In genomic region chr5:147815592-147815991, GRCm38 (mm10) we compare ENCODE assay signal across 14 mouse cellular contexts. TPM values are rescaled to one million over a fixed set of nuclear protein-coding genes. Genes with fewer than 3 reads are reported as not detected.
DNase-seq lines count a peak whose midpoint lies in the region; ATAC-seq and TF ChIP-seq lines count a peak whose summit lies in the region.
"Had no signal": no experiment of that assay in that cellular context is flagged by ENCODE, and none has a peak within 500 bp of the region (broad histone marks: within the 10 kb centered on the region; RNA-seq: fewer than 3 reads in every experiment).

No protein-coding gene starts in this region.

- H3K9ac ChIP-seq in kidney, embryonic 16.5 days (replicated peaks; ENCODE audit: low read length), result no peak overlapping the region
- H3K9ac ChIP-seq in liver, embryonic 15.5 days, result no peak overlapping the region
- no peak overlapping the region for H3K9ac ChIP-seq in lung, postnatal 0 days (replicated peaks; ENCODE audit: low read depth)
- H3K9ac ChIP-seq: lung, embryonic 14.5 days had no signal

- no peak overlapping the region for H3K27ac ChIP-seq in kidney, embryonic 16.5 days (ENCODE audit: low read length)
- no peak overlapping the region for H3K27ac ChIP-seq in liver, embryonic 15.5 days (replicated peaks)
- no peak overlapping the region for H3K27ac ChIP-seq in lung, postnatal 0 days (ENCODE audit: low read length)
- H3K27ac ChIP-seq: embryonic facial prominence, embryonic 10.5 days; heart, embryonic 10.5 days had no signal

- TF ChIP-seq CTCF in lung, postnatal 0 days (IDR thresholded peaks at IDR 0.05), result no peak

- no peak for TF ChIP-seq EP300 in lung, postnatal 0 days (IDR thresholded peaks at IDR 0.05)

- H3K27me3 ChIP-seq in kidney, embryonic 16.5 days (ENCODE audit: insufficient read depth, low read length), result no peaks in the 10 kb centered on the region
- H3K27me3 ChIP-seq in liver, embryonic 15.5 days, result no peaks in the 10 kb centered on the region
- H3K27me3 ChIP-seq in lung, postnatal 0 days (replicated peaks; ENCODE audit: insufficient read depth, low read length), result no peaks in the 10 kb centered on the region

- peaks cover 9% of the 10 kb centered on the region; the same call in 1 of the 2 replicates for H3K9me3 ChIP-seq in kidney, embryonic 16.5 days (ENCODE audit: low read length)
- H3K9me3 ChIP-seq in liver, embryonic 15.5 days (replicated peaks), result 0 out of 2 replicates have a peak, but pooled peaks cover 5% of the 10 kb centered on the region
- H3K9me3 ChIP-seq in lung, postnatal 0 days (ENCODE audit: low read length), result no peaks in the 10 kb centered on the region

- 71% methylated on average over 8 of the region's 8 CpGs for WGBS in kidney, embryonic 16.5 days
- 29% methylated on average over 8 of the region's 8 CpGs for whole genome bisulfite sequencing in liver, embryonic 15.5 days (ENCODE audit: insufficient replicate concordance)
- WGBS in lung, postnatal 0 days, result 71% methylated on average over 8 of the region's 8 CpGs

- H3K36me3 ChIP-seq in kidney, embryonic 16.5 days (ENCODE audit: insufficient read depth, low read length), result no peaks in the 10 kb centered on the region
- no peaks in the 10 kb centered on the region for H3K36me3 ChIP-seq in liver, embryonic 15.5 days (replicated peaks)
- H3K36me3 ChIP-seq in lung, postnatal 0 days (ENCODE audit: insufficient read depth, low read length), result no peaks in the 10 kb centered on the region
- H3K36me3 ChIP-seq: embryonic facial prominence, embryonic 10.5 days; heart, embryonic 10.5 days had no signal

- H3K4me1 ChIP-seq in kidney, embryonic 16.5 days (ENCODE audit: insufficient read depth, low read length), result no peaks in the 10 kb centered on the region
- H3K4me1 ChIP-seq in liver, embryonic 15.5 days (replicated peaks), result no peaks in the 10 kb centered on the region
- no peaks in the 10 kb centered on the region for H3K4me1 ChIP-seq in lung, postnatal 0 days (ENCODE audit: insufficient read depth, low read depth, low read length)
- H3K4me1 ChIP-seq: embryonic facial prominence, embryonic 10.5 days had no signal

- peak; percentile 21 for DNase-seq in kidney, adult 18-20 months
- DNase-seq in adrenal gland, postnatal 36 days, result peak; percentile 5 to 28
- peak; percentile 34 for DNase-seq in kidney, postnatal 14 days
- DNase-seq in lung, postnatal 0 days (ENCODE audit: low spot score), result no peak
- no peak for DNase-seq in urinary bladder, postnatal 36 days (ENCODE audit: low spot score in 2 of 2)
- DNase-seq: cerebellum, adult 18-20 months; lung, embryonic 14.5 days; lung, postnatal 4 days; thymus, postnatal 25 days had no signal

- no peak overlapping the region for H3K4me3 ChIP-seq in kidney, embryonic 16.5 days (ENCODE audit: low read length)
- no peak overlapping the region for H3K4me3 ChIP-seq in liver, embryonic 15.5 days (replicated peaks)
- no peak overlapping the region for H3K4me3 ChIP-seq in lung, postnatal 0 days (ENCODE audit: low read depth, low read length)
- H3K4me3 ChIP-seq: embryonic facial prominence, embryonic 10.5 days; heart, embryonic 10.5 days had no signal

- no peak overlapping the region for H3K4me2 ChIP-seq in kidney, embryonic 16.5 days (replicated peaks; ENCODE audit: low read depth, low read length)
- no peak overlapping the region for H3K4me2 ChIP-seq in liver, embryonic 15.5 days
- H3K4me2 ChIP-seq in lung, postnatal 0 days (replicated peaks; ENCODE audit: low read depth, low read length), result no peak overlapping the region
- H3K4me2 ChIP-seq: lung, embryonic 14.5 days; midbrain, embryonic 11.5 days had no signal

- no peak; the same call in 1 of the 2 replicates for ATAC-seq in kidney, embryonic 16.5 days (ENCODE audit: low FRiP score, low TSS enrichment)
- peak; percentile 62; the same call in 1 of the 2 replicates for ATAC-seq in liver, embryonic 15.5 days (ENCODE audit: insufficient read depth)
- ATAC-seq in lung, postnatal 0 days, result no peak

RNA-seq across cellular contexts. Expression of gene Pomp, which starts 44.7 kb away (rescaled TPM):
- 407 and 409 TPM in 2 replicates for polyA plus RNA-seq in kidney, embryonic 16.5 days (2015; fragmentation: Nextera tagmentation; extraction: Ambion mirVana)
- total RNA-seq in adrenal gland, postnatal 36 days (2021), result 100 to 1,000 TPM; 212 to 227 TPM
- 175 and 209 TPM in 2 replicates for polyA plus RNA-seq in liver, embryonic 15.5 days (2015; fragmentation: Nextera tagmentation; extraction: Ambion mirVana)
- polyA plus RNA-seq in lung, postnatal 0 days (2015; fragmentation: Nextera tagmentation; extraction: Ambion mirVana), result 393 and 397 TPM in 2 replicates

Comparison
In these comparisons a context has a peak if more than half of its experiments do, and no peak if none do; other contexts are left out.
1. DNase-seq: peak in kidney, adult 18-20 months (single experiment), adrenal gland, postnatal 36 days (2 of 2) and kidney, postnatal 14 days (single experiment); none in lung, postnatal 0 days (single experiment) and urinary bladder, postnatal 36 days (0 of 2).